Comparison of ENCODE assay signal across 25 mouse cellular contexts in genomic region chr4:107007359-107007758, GRCm38 (mm10). TPM values are rescaled to one million over a fixed set of nuclear protein-coding genes. Genes with fewer than 3 reads are reported as not detected.
DNase-seq lines count a peak whose midpoint lies in the region; ATAC-seq and TF ChIP-seq lines count a peak whose summit lies in the region.
"Had no signal": no experiment of that assay in that cellular context is flagged by ENCODE, and none has a peak within 500 bp of the region (broad histone marks: within the 10 kb centered on the region; RNA-seq: fewer than 3 reads in every experiment).

No protein-coding gene starts in this region.

- H3K9ac ChIP-seq in intestine, postnatal 0 days (ENCODE audit: low read depth, low read length): no peak overlapping the region
- peak overlapping the region; percentile 63 for H3K9ac ChIP-seq in liver, embryonic 13.5 days
- no peak overlapping the region for H3K9ac ChIP-seq in liver, postnatal 0 days (replicated peaks)
- no peak overlapping the region for H3K9ac ChIP-seq in hindbrain, embryonic 11.5 days (ENCODE audit: low read depth, low read length)
- H3K9ac ChIP-seq: embryonic facial prominence, embryonic 12.5 days; forebrain, embryonic 13.5 days; forebrain, postnatal 0 days; hindbrain, embryonic 13.5 days had no signal

- H3K36me3 ChIP-seq in erythroblast, embryonic 14.5 days (ENCODE audit: control insufficient read depth): peaks cover 88% of the 10 kb centered on the region
- peaks cover 9% of the 10 kb centered on the region; the same call in 1 of the 2 replicates for H3K36me3 ChIP-seq in intestine, postnatal 0 days (ENCODE audit: control insufficient read depth, insufficient read depth)
- peaks cover 31% of the 10 kb centered on the region for H3K36me3 ChIP-seq in liver, embryonic 13.5 days
- H3K36me3 ChIP-seq in liver, postnatal 0 days (replicated peaks; ENCODE audit: insufficient read depth, low read length): 0 out of 2 replicates have a peak, but pooled peaks cover 3% of the 10 kb centered on the region
- peaks cover 5% of the 10 kb centered on the region; the same call in 1 of the 2 replicates for H3K36me3 ChIP-seq in hindbrain, embryonic 11.5 days (ENCODE audit: control insufficient read depth, insufficient read depth, low read length)

- 90% methylated on average over 7 of the region's 8 CpGs for WGBS in intestine, postnatal 0 days
- WGBS in liver, embryonic 13.5 days (ENCODE audit: insufficient replicate concordance): 33% methylated on average over 8 of the region's 8 CpGs
- WGBS in liver, postnatal 0 days (ENCODE audit: insufficient replicate concordance): 68% methylated on average over 8 of the region's 8 CpGs
- WGBS in hindbrain, embryonic 11.5 days: 83% methylated on average over 7 of the region's 8 CpGs

- H3K27ac ChIP-seq in intestine, postnatal 0 days (ENCODE audit: low read depth, low read length): peak overlapping the region; percentile 24; the same call in 1 of the 2 replicates
- H3K27ac ChIP-seq in liver, embryonic 13.5 days: peak overlapping the region; percentile 87
- no peak overlapping the region for H3K27ac ChIP-seq in liver, postnatal 0 days (ENCODE audit: low read depth)
- no peak overlapping the region for H3K27ac ChIP-seq in hindbrain, embryonic 11.5 days (ENCODE audit: low read depth, low read length)
- H3K27ac ChIP-seq: embryonic facial prominence, embryonic 12.5 days; forebrain, embryonic 13.5 days; hindbrain, embryonic 13.5 days; hindbrain, postnatal 0 days had no signal

- no peaks in the 10 kb centered on the region for H3K27me3 ChIP-seq in erythroblast, embryonic 14.5 days (ENCODE audit: control insufficient read depth)
- no peaks in the 10 kb centered on the region for H3K27me3 ChIP-seq in intestine, postnatal 0 days (replicated peaks; ENCODE audit: control insufficient read depth, insufficient read depth, low read length)
- no peaks in the 10 kb centered on the region for H3K27me3 ChIP-seq in liver, embryonic 13.5 days
- H3K27me3 ChIP-seq in liver, postnatal 0 days (ENCODE audit: insufficient read depth, low read length): no peaks in the 10 kb centered on the region
- H3K27me3 ChIP-seq in hindbrain, embryonic 11.5 days (ENCODE audit: control insufficient read depth, insufficient read depth, low read length): no peaks in the 10 kb centered on the region
- H3K27me3 ChIP-seq: embryonic facial prominence, embryonic 12.5 days; forebrain, embryonic 13.5 days; hindbrain, embryonic 13.5 days; Patski had no signal

- no peaks in the 10 kb centered on the region for H3K9me3 ChIP-seq in erythroblast, embryonic 14.5 days (ENCODE audit: control insufficient read depth, low read length)
- no peaks in the 10 kb centered on the region for H3K9me3 ChIP-seq in intestine, postnatal 0 days (ENCODE audit: control insufficient read depth)
- no peaks in the 10 kb centered on the region for H3K9me3 ChIP-seq in liver, embryonic 13.5 days (replicated peaks)
- H3K9me3 ChIP-seq in liver, postnatal 0 days (ENCODE audit: low read length): no peaks in the 10 kb centered on the region
- no peaks in the 10 kb centered on the region for H3K9me3 ChIP-seq in hindbrain, embryonic 11.5 days (ENCODE audit: control insufficient read depth, low read length)
- H3K9me3 ChIP-seq: embryonic facial prominence, embryonic 12.5 days; forebrain, embryonic 13.5 days; hindbrain, embryonic 13.5 days had no signal

- peaks cover 84% of the 10 kb centered on the region for H3K4me1 ChIP-seq in erythroblast, embryonic 14.5 days (ENCODE audit: control insufficient read depth)
- peaks cover 2% of the 10 kb centered on the region for H3K4me1 ChIP-seq in intestine, postnatal 0 days (replicated peaks; ENCODE audit: control insufficient read depth, insufficient read depth, low read length)
- H3K4me1 ChIP-seq in liver, embryonic 13.5 days (replicated peaks): peaks cover 87% of the 10 kb centered on the region
- H3K4me1 ChIP-seq in liver, postnatal 0 days (ENCODE audit: insufficient read depth): peaks cover 33% of the 10 kb centered on the region
- H3K4me1 ChIP-seq in hindbrain, embryonic 11.5 days (replicated peaks; ENCODE audit: control insufficient read depth, insufficient read depth, low read length): no peaks in the 10 kb centered on the region; the same call in none of the 2 replicates

- H3K4me3 ChIP-seq in erythroblast, embryonic 14.5 days (replicated peaks): peak overlapping the region; percentile 31
- no peak overlapping the region for H3K4me3 ChIP-seq in intestine, postnatal 0 days (ENCODE audit: low read depth, low read length)
- peak overlapping the region; percentile 10 for H3K4me3 ChIP-seq in liver, embryonic 13.5 days (replicated peaks)
- no peak overlapping the region for H3K4me3 ChIP-seq in liver, postnatal 0 days (ENCODE audit: low read depth, low read length)
- H3K4me3 ChIP-seq in hindbrain, embryonic 11.5 days (ENCODE audit: low read depth, low read length): no peak overlapping the region
- H3K4me3 ChIP-seq: embryonic facial prominence, embryonic 12.5 days; forebrain, embryonic 13.5 days; hindbrain, embryonic 13.5 days had no signal

- no peak for ATAC-seq in erythroblast, adult 5-6 weeks (replicated peaks; ENCODE audit: low FRiP score, poor library complexity, severe bottlenecking)
- ATAC-seq in intestine, postnatal 0 days: no peak
- ATAC-seq in liver, embryonic 13.5 days (ENCODE audit: low read depth): peak; percentile 54
- ATAC-seq in liver, postnatal 0 days: peak; percentile 20; the same call in 1 of the 2 replicates
- no peak for ATAC-seq in hindbrain, embryonic 11.5 days (ENCODE audit: low FRiP score)
- ATAC-seq: CD4-positive, CD25-positive, alpha-beta regulatory T cell, adult 4 months; forebrain, embryonic 13.5 days; forebrain, postnatal 0 days; hindbrain, postnatal 0 days; Patski had no signal

- no peak overlapping the region for H3K4me2 ChIP-seq in intestine, postnatal 0 days (replicated peaks; ENCODE audit: low read depth)
- peak overlapping the region; percentile 66 for H3K4me2 ChIP-seq in liver, embryonic 13.5 days
- peak overlapping the region; percentile 20; the same call in 1 of the 2 replicates for H3K4me2 ChIP-seq in liver, postnatal 0 days (ENCODE audit: low read depth, low read length)
- H3K4me2 ChIP-seq in hindbrain, embryonic 11.5 days (replicated peaks; ENCODE audit: low read depth, low read length): no peak overlapping the region
- H3K4me2 ChIP-seq: embryonic facial prominence, embryonic 12.5 days; forebrain, embryonic 13.5 days; hindbrain, embryonic 13.5 days had no signal

- no peak for DNase-seq in liver, embryonic 13.5 days
- no peak for DNase-seq in liver, postnatal 0 days
- DNase-seq in right cerebral cortex, postnatal 4 days: no peak
- DNase-seq in hindbrain, embryonic 11.5 days (ENCODE audit: low spot score): no peak
- no peak for DNase-seq in c-Kit-positive CD71-positive TER-119-positive erythroid progenitor cells, embryonic 14.5 days (ENCODE audit: low spot score)
- DNase-seq: adrenal gland, adult 2 months; adrenal gland, postnatal 36 days; B cell, adult 2 months; cerebellum, adult 11 months; cerebellum, adult 8-10 months; cerebellum, postnatal 14 days; forebrain, postnatal 0 days; gastrocnemius, postnatal 36 days; heart, adult 11 months; heart, postnatal 10 days; heart, postnatal 4 days had no signal

- TF ChIP-seq CTCF in intestine, postnatal 0 days (IDR thresholded peaks at IDR 0.05; ENCODE audit: low read depth): no peak
- no peak for TF ChIP-seq CTCF in liver, postnatal 0 days (IDR thresholded peaks at IDR 0.05; ENCODE audit: low read depth)

- peak; percentile 21; the same call in 1 of the 2 replicates for TF ChIP-seq EP300 in liver, postnatal 0 days (IDR thresholded peaks at IDR 0.05; ENCODE audit: low read depth)

RNA-seq across cellular contexts. Expression of gene Mrpl37, which starts 59.3 kb away (rescaled TPM):
- polyA plus RNA-seq in erythroblast, embryonic 14.5 days (2012): 3.9 and 4.3 TPM in 2 replicates
- total RNA-seq in erythroblast, adult 5-6 weeks (2015; ENCODE audit: low replicate concordance): 20.9 and 25.0 TPM in 2 replicates
- total RNA-seq in erythroblast, adult 5-6 weeks (2017; ENCODE audit: low replicate concordance): 5.4 and 17.2 TPM in 2 replicates
- 51.4 and 52.8 TPM in 2 replicates for polyA plus RNA-seq in intestine, postnatal 0 days (2015; fragmentation: Nextera tagmentation; extraction: Ambion mirVana)
- 64.6 and 71.1 TPM in 2 replicates for polyA plus RNA-seq in liver, embryonic 13.5 days (2015; fragmentation: Nextera tagmentation; extraction: Ambion mirVana)
- polyA plus RNA-seq in liver, postnatal 0 days (2015; fragmentation: Nextera tagmentation; extraction: Ambion mirVana): 36.2 and 38.6 TPM in 2 replicates
- 107 and 113 TPM in 2 replicates for polyA plus RNA-seq in hindbrain, embryonic 11.5 days (2014; fragmentation: Nextera tagmentation; extraction: Ambion mirVana)

RNA-seq across cellular contexts. Expression of gene Cyb5rl, which starts 59.4 kb away (rescaled TPM):
- 0.04 and 0.40 TPM in 2 replicates for polyA plus RNA-seq in erythroblast, embryonic 14.5 days (2012)
- 0.63 TPM in 1 of 2 replicates, not detected in the other for total RNA-seq in erythroblast, adult 5-6 weeks (2015; ENCODE audit: low replicate concordance)
- 0.28 and 0.34 TPM in 2 replicates for total RNA-seq in erythroblast, adult 5-6 weeks (2017; ENCODE audit: low replicate concordance)
- polyA plus RNA-seq in intestine, postnatal 0 days (2015; fragmentation: Nextera tagmentation; extraction: Ambion mirVana): 3.6 and 4.0 TPM in 2 replicates
- polyA plus RNA-seq in liver, embryonic 13.5 days (2015; fragmentation: Nextera tagmentation; extraction: Ambion mirVana): 2.6 and 2.8 TPM in 2 replicates
- 2.8 and 3.1 TPM in 2 replicates for polyA plus RNA-seq in liver, postnatal 0 days (2015; fragmentation: Nextera tagmentation; extraction: Ambion mirVana)
- polyA plus RNA-seq in hindbrain, embryonic 11.5 days (2014; fragmentation: Nextera tagmentation; extraction: Ambion mirVana): 2.3 and 5.5 TPM in 2 replicates

Comparison
In these comparisons a context has a peak if more than half of its experiments do, and no peak if none do; other contexts are left out.
1. H3K4me3 ChIP-seq: peak in erythroblast, embryonic 14.5 days (single experiment) and liver, embryonic 13.5 days (single experiment); none in intestine, postnatal 0 days (single experiment), liver, postnatal 0 days (single experiment) and hindbrain, embryonic 11.5 days (single experiment).
2. H3K27ac ChIP-seq: peak in intestine, postnatal 0 days (single experiment) and liver, embryonic 13.5 days (single experiment); none in liver, postnatal 0 days (single experiment) and hindbrain, embryonic 11.5 days (single experiment).
3. ATAC-seq: peak in liver, embryonic 13.5 days (single experiment) and liver, postnatal 0 days (single experiment); none in erythroblast, adult 5-6 weeks (single experiment), intestine, postnatal 0 days (single experiment) and hindbrain, embryonic 11.5 days (single experiment).
4. H3K4me2 ChIP-seq: peak in liver, embryonic 13.5 days (single experiment) and liver, postnatal 0 days (single experiment); none in intestine, postnatal 0 days (single experiment) and hindbrain, embryonic 11.5 days (single experiment).